Mouse (Mus musculus) ES-Bruce4 (cell line): ENCODE measurements around the gene Atxn7l1.

ENCODE experiments used
- CTCF ChIP-seq: IDR thresholded peaks from one replicate; pipeline ENCODE4 v1.8.1; 2011; ENCODE audit warnings: low read depth, low read length
- EP300 ChIP-seq: IDR thresholded peaks from 2 replicates; pipeline ENCODE4 v1.6.1; 2011; ENCODE audit warnings: low read depth, low read length; ENCODE audit not compliant: insufficient read depth
- POLR2A ChIP-seq: IDR thresholded peaks from one replicate; pipeline ENCODE4 v1.8.1; 2011; ENCODE audit warnings: low read length; ENCODE audit not compliant: insufficient read depth

DNA sequence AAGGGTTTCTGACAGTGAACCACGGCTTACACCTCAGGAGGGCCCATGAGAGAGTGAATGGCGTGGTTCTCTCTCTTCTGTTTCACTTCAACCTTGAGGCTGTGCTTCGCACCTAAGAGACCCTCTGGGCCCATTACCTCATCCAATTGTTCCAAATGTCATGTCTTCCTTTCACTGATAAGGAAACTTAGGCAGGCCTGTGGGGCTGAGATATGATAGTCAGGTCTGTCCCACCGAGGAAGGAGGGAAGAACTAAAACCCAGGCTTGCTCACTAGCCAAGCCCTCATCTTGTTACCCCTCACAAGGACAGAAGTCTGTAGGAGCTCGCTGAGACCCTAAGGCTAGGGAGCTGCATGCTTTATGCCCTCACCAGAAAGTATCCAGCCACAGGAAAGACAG, 187.5 kb downstream of the Atxn7l1 start:
- TF ChIP-seq CTCF, result no peak
- no peak for TF ChIP-seq POLR2A
- no peak for TF ChIP-seq EP300
